Mouse (Mus musculus): ENCODE measurements around the gene Ugt1a8.
"Not testable (repeated sequence)": the region's sequence is repeated elsewhere in the genome, so short reads cannot be mapped to it uniquely, and the experiment has no call there.

DNA sequence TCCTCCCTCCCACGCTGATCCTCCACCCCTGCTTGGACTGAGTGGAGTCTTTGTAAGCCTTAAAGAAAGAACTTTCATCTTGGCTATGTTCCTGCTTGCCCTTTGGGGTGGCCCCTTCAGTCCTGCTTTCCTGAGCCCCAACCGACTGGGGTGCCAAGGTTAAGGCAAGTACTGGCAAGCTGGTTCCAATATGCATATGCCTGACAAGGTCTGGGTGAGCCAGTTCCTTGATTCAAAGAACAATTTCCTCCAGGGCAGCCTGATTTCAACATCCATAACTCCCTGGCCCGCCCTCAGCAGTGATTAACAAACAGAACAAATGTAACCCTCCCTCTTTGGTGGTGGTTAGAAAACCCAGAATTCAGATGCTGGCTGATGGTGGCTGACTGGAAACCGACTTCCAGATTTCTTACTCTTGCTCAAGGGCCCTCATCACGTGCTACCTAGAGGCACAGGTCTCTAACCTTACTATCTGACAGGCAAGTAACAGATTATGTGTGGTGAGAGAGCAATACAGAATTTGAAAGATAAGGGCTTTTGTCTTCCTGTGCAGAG lies 46.9 kb downstream of the Ugt1a8 start, which contains the start of gene Ugt1a6a:
- TF ChIP-seq FLI1 (IDR thresholded peaks at IDR 0.05; ENCODE audit: low read length); GATA1 (IDR thresholded peaks at IDR 0.05; ENCODE audit: borderline replicate concordance, low read length): not testable (repeated sequence)
